ENCODE assay signal across 8 mouse cellular contexts in genomic region chr5:121009406-121009805, GRCm38 (mm10). TPM values are rescaled to one million over a fixed set of nuclear protein-coding genes. Genes with fewer than 3 reads are reported as not detected.
DNase-seq lines count a peak whose midpoint lies in the region; ATAC-seq and TF ChIP-seq lines count a peak whose summit lies in the region.

No protein-coding gene starts in this region.

- H3K9me3 ChIP-seq in kidney, embryonic 14.5 days (ENCODE audit: control insufficient read depth, low read length) = no peaks in the 10 kb centered on the region
- H3K9me3 ChIP-seq in kidney, embryonic 15.5 days (replicated peaks) = no peaks in the 10 kb centered on the region
- no peaks in the 10 kb centered on the region for H3K9me3 ChIP-seq in forebrain, embryonic 12.5 days
- no peaks in the 10 kb centered on the region for H3K9me3 ChIP-seq in hindbrain, postnatal 0 days (ENCODE audit: low read length)
- H3K9me3 ChIP-seq in liver, embryonic 11.5 days (ENCODE audit: control insufficient read depth, low read length) = no peaks in the 10 kb centered on the region

- DNase-seq in c-Kit-positive CD71-negative TER-119-negative erythroid progenitor cells, embryonic 14.5 days (ENCODE audit: low read depth) = peak; percentile 50
- DNase-seq in hindbrain, postnatal 0 days (ENCODE audit: low spot score) = peak; percentile 74
- peak; percentile 64 for DNase-seq in liver, embryonic 11.5 days (ENCODE audit: low spot score)
- peak; percentile 73 for DNase-seq in neural tube, embryonic 10.5 days (ENCODE audit: extremely low spot score, low spot score)
- peak; percentile 16 to 17 for DNase-seq in thymus, postnatal 36 days

- peaks cover 18% of the 10 kb centered on the region for H3K27me3 ChIP-seq in kidney, embryonic 14.5 days (ENCODE audit: control insufficient read depth, insufficient read depth, low read length)
- H3K27me3 ChIP-seq in kidney, embryonic 15.5 days = peaks cover 44% of the 10 kb centered on the region
- peaks cover 37% of the 10 kb centered on the region for H3K27me3 ChIP-seq in forebrain, embryonic 12.5 days
- no peaks in the 10 kb centered on the region for H3K27me3 ChIP-seq in hindbrain, postnatal 0 days (ENCODE audit: insufficient read depth, low read length)
- peaks cover 14% of the 10 kb centered on the region for H3K27me3 ChIP-seq in liver, embryonic 11.5 days (replicated peaks; ENCODE audit: control insufficient read depth, insufficient read depth, low read length)

- no peak overlapping the region for H3K9ac ChIP-seq in kidney, embryonic 14.5 days (ENCODE audit: low read depth, low read length)
- no peak overlapping the region for H3K9ac ChIP-seq in kidney, embryonic 15.5 days
- peak overlapping the region; percentile 36 for H3K9ac ChIP-seq in forebrain, embryonic 12.5 days
- peak overlapping the region; percentile 47 for H3K9ac ChIP-seq in hindbrain, postnatal 0 days (replicated peaks; ENCODE audit: low read length)
- no peak overlapping the region for H3K9ac ChIP-seq in liver, embryonic 11.5 days (ENCODE audit: low read depth, low read length)

- H3K27ac ChIP-seq in kidney, embryonic 14.5 days (ENCODE audit: low read depth, low read length) = no peak overlapping the region
- no peak overlapping the region for H3K27ac ChIP-seq in kidney, embryonic 15.5 days
- H3K27ac ChIP-seq in forebrain, embryonic 12.5 days = 0 out of 2 replicates have a peak overlapping the region, but pooled peaks have one; percentile 1
- H3K27ac ChIP-seq in hindbrain, postnatal 0 days = peak overlapping the region; percentile 72
- no peak overlapping the region for H3K27ac ChIP-seq in liver, embryonic 11.5 days (ENCODE audit: low read depth, low read length)

- peak; percentile 39; the same call in 1 of the 2 replicates for ATAC-seq in kidney, embryonic 14.5 days (ENCODE audit: low FRiP score, low TSS enrichment)
- no peak for ATAC-seq in kidney, embryonic 15.5 days (replicated peaks; ENCODE audit: low FRiP score)
- peak; percentile 55 for ATAC-seq in forebrain, embryonic 12.5 days (ENCODE audit: low FRiP score)
- ATAC-seq in hindbrain, postnatal 0 days = peak; percentile 52; the same call in 1 of the 2 replicates
- ATAC-seq in liver, embryonic 11.5 days (replicated peaks; ENCODE audit: low FRiP score) = no peak

- no peak overlapping the region; the same call in 1 of the 2 replicates for H3K4me2 ChIP-seq in kidney, embryonic 14.5 days (replicated peaks; ENCODE audit: low read depth, low read length)
- no peak overlapping the region for H3K4me2 ChIP-seq in kidney, embryonic 15.5 days
- H3K4me2 ChIP-seq in forebrain, embryonic 12.5 days = peak overlapping the region; percentile 55
- H3K4me2 ChIP-seq in hindbrain, postnatal 0 days (ENCODE audit: low read depth, low read length) = peak overlapping the region; percentile 58
- no peak overlapping the region for H3K4me2 ChIP-seq in liver, embryonic 11.5 days

- whole genome bisulfite sequencing in kidney, embryonic 14.5 days = 0% methylated on average over 19 of the region's 19 CpGs
- WGBS in kidney, embryonic 15.5 days = under 1% methylated on average over 18 of the region's 19 CpGs
- whole genome bisulfite sequencing in forebrain, embryonic 12.5 days = 0% methylated on average over 19 of the region's 19 CpGs
- WGBS in hindbrain, postnatal 0 days = under 1% methylated on average over 19 of the region's 19 CpGs
- 1% methylated on average over 19 of the region's 19 CpGs for WGBS in liver, embryonic 11.5 days

- no peak overlapping the region for H3K4me3 ChIP-seq in kidney, embryonic 14.5 days (ENCODE audit: low read length)
- no peak overlapping the region for H3K4me3 ChIP-seq in kidney, embryonic 15.5 days (replicated peaks)
- H3K4me3 ChIP-seq in forebrain, embryonic 12.5 days (replicated peaks) = peak overlapping the region; percentile 32
- peak overlapping the region; percentile 38 for H3K4me3 ChIP-seq in hindbrain, postnatal 0 days (ENCODE audit: low read length)
- no peak overlapping the region for H3K4me3 ChIP-seq in liver, embryonic 11.5 days (ENCODE audit: low read depth, low read length)

- no peaks in the 10 kb centered on the region for H3K4me1 ChIP-seq in kidney, embryonic 14.5 days (ENCODE audit: control insufficient read depth, insufficient read depth, low read length)
- H3K4me1 ChIP-seq in kidney, embryonic 15.5 days = 0 out of 2 replicates have a peak, but pooled peaks cover 2% of the 10 kb centered on the region
- peaks cover 16% of the 10 kb centered on the region for H3K4me1 ChIP-seq in forebrain, embryonic 12.5 days
- H3K4me1 ChIP-seq in hindbrain, postnatal 0 days (ENCODE audit: insufficient read depth, low read length) = peaks cover 18% of the 10 kb centered on the region
- H3K4me1 ChIP-seq in liver, embryonic 11.5 days (replicated peaks; ENCODE audit: control insufficient read depth, insufficient read depth, low read length) = no peaks in the 10 kb centered on the region

- H3K36me3 ChIP-seq in kidney, embryonic 14.5 days (ENCODE audit: control insufficient read depth, insufficient read depth, low read length) = no peaks in the 10 kb centered on the region
- H3K36me3 ChIP-seq in kidney, embryonic 15.5 days = no peaks in the 10 kb centered on the region
- H3K36me3 ChIP-seq in forebrain, embryonic 12.5 days (replicated peaks) = no peaks in the 10 kb centered on the region
- H3K36me3 ChIP-seq in hindbrain, postnatal 0 days (ENCODE audit: insufficient read depth, low read length) = no peaks in the 10 kb centered on the region
- H3K36me3 ChIP-seq in liver, embryonic 11.5 days (ENCODE audit: control insufficient read depth, insufficient read depth, low read length) = no peaks in the 10 kb centered on the region

- TF ChIP-seq CTCF in hindbrain, postnatal 0 days (IDR thresholded peaks at IDR 0.05; ENCODE audit: low read depth) = peak; percentile 9; the same call in 1 of the 2 replicates

RNA-seq across cellular contexts. Expression of gene Rph3a, which starts 0.5 kb away (rescaled TPM):
- not detected in 2 replicates for polyA plus RNA-seq in kidney, embryonic 14.5 days (2014; fragmentation: Nextera tagmentation; extraction: Ambion mirVana)
- polyA plus RNA-seq in kidney, embryonic 15.5 days (2015; fragmentation: Nextera tagmentation; extraction: Ambion mirVana) = 0.14 and 0.18 TPM in 2 replicates
- 4.6 and 5.1 TPM in 2 replicates for polyA plus RNA-seq in forebrain, embryonic 12.5 days (2016; fragmentation: Nextera tagmentation; extraction: Ambion mirVana)
- total RNA-seq in hindbrain, postnatal 0 days (2014; rRNA removed) = 44.3 and 50.7 TPM in 2 replicates
- polyA plus RNA-seq in hindbrain, postnatal 0 days (2015; fragmentation: Nextera tagmentation; extraction: Ambion mirVana) = 35.2 and 39.4 TPM in 2 replicates
- polyA plus RNA-seq in liver, embryonic 11.5 days (2014; fragmentation: Nextera tagmentation; extraction: Ambion mirVana) = not detected in 2 replicates

Comparison
In these comparisons a context has a peak if more than half of its experiments do, and no peak if none do; other contexts are left out.
1. ATAC-seq: peak in kidney, embryonic 14.5 days (single experiment), forebrain, embryonic 12.5 days (single experiment) and hindbrain, postnatal 0 days (single experiment); none in kidney, embryonic 15.5 days (single experiment) and liver, embryonic 11.5 days (single experiment).
2. H3K27ac ChIP-seq: peak in forebrain, embryonic 12.5 days (single experiment) and hindbrain, postnatal 0 days (single experiment); none in kidney, embryonic 14.5 days (single experiment), kidney, embryonic 15.5 days (single experiment) and liver, embryonic 11.5 days (single experiment).
3. H3K4me2 ChIP-seq: peak in forebrain, embryonic 12.5 days (single experiment) and hindbrain, postnatal 0 days (single experiment); none in kidney, embryonic 14.5 days (single experiment), kidney, embryonic 15.5 days (single experiment) and liver, embryonic 11.5 days (single experiment).
4. H3K4me3 ChIP-seq: peak in forebrain, embryonic 12.5 days (single experiment) and hindbrain, postnatal 0 days (single experiment); none in kidney, embryonic 14.5 days (single experiment), kidney, embryonic 15.5 days (single experiment) and liver, embryonic 11.5 days (single experiment).
5. H3K9ac ChIP-seq: peak in forebrain, embryonic 12.5 days (single experiment) and hindbrain, postnatal 0 days (single experiment); none in kidney, embryonic 14.5 days (single experiment), kidney, embryonic 15.5 days (single experiment) and liver, embryonic 11.5 days (single experiment).
6. DNase-seq: peak in every context shown above with its lines; median percentile 74 in hindbrain, postnatal 0 days; 73 in neural tube, embryonic 10.5 days; 64 in liver, embryonic 11.5 days; 50 in c-Kit-positive CD71-negative TER-119-negative erythroid progenitor cells, embryonic 14.5 days; 16 in thymus, postnatal 36 days.